In genomic region chr6:106078629-106079028, GRCm38 (mm10) we compare ENCODE assay signal across 14 mouse cellular contexts.
"Had no signal": no experiment of that assay in that cellular context is flagged by ENCODE, and none has a peak within 500 bp of the region (broad histone marks: within the 10 kb centered on the region; RNA-seq: fewer than 3 reads in every experiment).

No protein-coding gene starts in this region.

- DNase-seq: right cerebral cortex, adult 18-20 months; right cerebral cortex, postnatal 14 days; right cerebral cortex, postnatal 25 days; right cerebral cortex, postnatal 4 days; spleen, adult 18-20 months; thymus, adult 18-20 months; thymus, adult 2 months; thymus, postnatal 14 days; thymus, postnatal 25 days; thymus, postnatal 36 days; thymus, postnatal 4 days had no signal

- H3K9me3 ChIP-seq: neural tube, embryonic 12.5 days; stomach, embryonic 15.5 days had no signal

- H3K4me3 ChIP-seq: neural tube, embryonic 12.5 days; stomach, embryonic 15.5 days had no signal

- H3K9ac ChIP-seq: neural tube, embryonic 12.5 days; stomach, embryonic 15.5 days had no signal

- H3K36me3 ChIP-seq: neural tube, embryonic 12.5 days; stomach, embryonic 15.5 days had no signal

- H3K4me2 ChIP-seq: neural tube, embryonic 12.5 days; stomach, embryonic 15.5 days had no signal

- H3K27me3 ChIP-seq: neural tube, embryonic 12.5 days; stomach, embryonic 15.5 days had no signal

- H3K4me1 ChIP-seq: stomach, embryonic 15.5 days had no signal

- H3K27ac ChIP-seq: neural tube, embryonic 12.5 days; stomach, embryonic 15.5 days; stomach, postnatal 0 days had no signal
